Mouse (Mus musculus) testis, adult 2 months (tissue): ENCODE results near the gene Anp32e.

ENCODE experiments used
- CTCF ChIP-seq: fragments of 200-500 bp; IDR thresholded peaks from 2 replicates; pipeline ENCODE4 v1.5.1; 2012; ENCODE audit warnings: low read depth, mild to moderate bottlenecking, inconsistent platforms, low read length, moderate library complexity; ENCODE audit not compliant: control insufficient read depth, insufficient read depth, insufficient replicate concordance
- POLR2A ChIP-seq: fragments of 200-500 bp; IDR thresholded peaks from 2 replicates; pipeline ENCODE4 v1.6.1; 2012; ENCODE audit warnings: low read depth, mild to moderate bottlenecking, inconsistent platforms, low read length, moderate library complexity; ENCODE audit not compliant: control insufficient read depth

DNA sequence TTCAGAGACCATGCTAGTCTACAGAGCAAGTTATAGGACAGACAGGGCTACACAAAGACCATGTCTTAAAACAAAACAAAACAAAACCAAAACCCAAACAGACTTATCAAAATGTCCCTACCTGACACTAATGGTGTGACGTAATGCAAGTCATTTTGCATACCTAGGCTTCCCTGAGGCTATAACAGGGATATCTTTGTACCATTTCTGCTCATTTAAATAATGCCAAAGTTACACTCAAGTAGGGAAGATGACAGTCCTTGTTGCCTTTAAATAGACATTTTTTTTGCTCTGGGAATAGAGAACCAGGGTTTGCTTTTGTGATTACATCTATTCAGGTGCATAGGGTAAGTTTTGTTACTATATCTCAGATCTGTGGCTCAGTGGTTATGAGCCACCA, 2.4 kb downstream of the Anp32e start:
- TF ChIP-seq CTCF (no peak), POLR2A (no peak)
